24 mouse cellular contexts compared by ENCODE assay signal in the genomic region with DNA sequence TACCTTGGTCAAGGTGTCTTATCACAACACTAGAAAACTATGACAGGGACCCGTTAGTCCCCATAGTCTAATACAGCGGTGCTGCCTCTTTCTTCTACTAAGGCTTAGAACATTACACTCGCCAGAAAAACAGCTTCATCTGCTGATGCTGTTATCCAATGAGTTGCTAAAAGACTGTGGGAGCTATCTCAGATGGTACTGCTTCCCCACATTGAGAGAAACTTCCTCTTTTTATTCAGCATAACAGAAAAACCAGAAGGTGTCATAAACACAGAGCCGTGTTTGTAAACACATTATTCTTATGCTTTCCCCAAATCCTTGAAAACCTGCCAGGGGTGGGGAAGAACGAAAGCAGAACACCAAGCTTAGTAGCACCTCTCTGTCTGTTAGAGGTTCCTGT.
"Had no signal": no experiment of that assay in that cellular context is flagged by ENCODE, and none has a peak within 500 bp of the region (broad histone marks: within the 10 kb centered on the region; RNA-seq: fewer than 3 reads in every experiment).

No protein-coding gene starts in this region.

- H3K27ac ChIP-seq: heart, embryonic 10.5 days; hindbrain, embryonic 12.5 days; hindbrain, embryonic 14.5 days; kidney, embryonic 15.5 days; kidney, postnatal 0 days; limb, embryonic 13.5 days; limb, embryonic 15.5 days; liver, embryonic 12.5 days had no signal

- H3K27me3 ChIP-seq: heart, embryonic 12.5 days; hindbrain, embryonic 12.5 days; kidney, embryonic 15.5 days; limb, embryonic 13.5 days; limb, embryonic 15.5 days; liver, embryonic 12.5 days had no signal

- ATAC-seq: hindbrain, embryonic 16.5 days; intestine, embryonic 16.5 days; liver, embryonic 12.5 days had no signal

- H3K4me1 ChIP-seq: heart, embryonic 10.5 days; hindbrain, embryonic 12.5 days; liver, embryonic 12.5 days had no signal

- H3K4me3 ChIP-seq: heart, embryonic 10.5 days; heart, embryonic 12.5 days; hindbrain, embryonic 12.5 days; kidney, embryonic 15.5 days; limb, embryonic 13.5 days; limb, embryonic 15.5 days; liver, embryonic 12.5 days had no signal

- DNase-seq: gastrocnemius, postnatal 14 days; gastrocnemius, postnatal 36 days; heart, adult 18-20 months; heart, postnatal 10 days; heart, postnatal 36 days; kidney, adult 11 months; kidney, adult 2 months; kidney, adult 9 months; kidney, postnatal 14 days; kidney, postnatal 36 days; layer of hippocampus, adult 9-11 months; layer of hippocampus, postnatal 36 days; left cerebral cortex, postnatal 4 days had no signal

- H3K9me3 ChIP-seq: kidney, embryonic 15.5 days; limb, embryonic 15.5 days had no signal

- H3K36me3 ChIP-seq: heart, embryonic 10.5 days; heart, embryonic 12.5 days; hindbrain, embryonic 12.5 days; kidney, embryonic 15.5 days; limb, embryonic 13.5 days; limb, embryonic 15.5 days; liver, embryonic 12.5 days had no signal
